Mouse (Mus musculus): ENCODE results near the gene Nags. TPM values are rescaled to one million over a fixed set of nuclear protein-coding genes. Genes with fewer than 3 reads are reported as not detected.

Nags gene
- polyA plus RNA-seq, 2 experiments = 7.5 to 10.1 TPM

GRCm38 (mm10) chr11:102117386-102117785, 27.9 kb upstream of the Nags start:
- H3K4me2 ChIP-seq (ENCODE audit: low read depth) = peak overlapping the region; percentile 34
- H3K9me3 ChIP-seq (ENCODE audit: control insufficient read depth, low read length) = no peaks in the 10 kb centered on the region; the same call in none of the 2 replicates
- no peak overlapping the region for H3K9ac ChIP-seq (replicated peaks)
- peak overlapping the region; percentile 41 for H3K27ac ChIP-seq
- ATAC-seq (ENCODE audit: insufficient read depth) (peak; percentile 74), DNase-seq (ENCODE audit: low read depth in 3 of 3, low spot score in 3 of 3) (peak in 1 of 3 experiments; percentile 67)
- H3K4me1 ChIP-seq (replicated peaks; ENCODE audit: control insufficient read depth in 2 of 2, insufficient read depth in 2 of 2, low read length in 1 of 2) = peaks cover 14 to 24% of the 10 kb centered on the region in 2 experiments
- WGBS (ENCODE audit: insufficient replicate concordance) = 44% methylated on average over 6 of the region's 6 CpGs
- no peaks in the 10 kb centered on the region for H3K36me3 ChIP-seq (replicated peaks; ENCODE audit: control insufficient read depth, insufficient read depth, low read depth)
- H3K27me3 ChIP-seq (ENCODE audit: control insufficient read depth, insufficient read depth, low read length) = peaks cover 5% of the 10 kb centered on the region
- no peak for TF ChIP-seq EP300 (IDR thresholded peaks at IDR 0.05; ENCODE audit: low read depth)
- TF ChIP-seq CTCF (IDR thresholded peaks at IDR 0.05; ENCODE audit: low read depth) = no peak
- no peak overlapping the region for H3K4me3 ChIP-seq (ENCODE audit: insufficient read depth in 1 of 2, low read depth in 2 of 2, low read length in 2 of 2)

GRCm38 (mm10) chr11:102134516-102134915, 10.8 kb upstream of the Nags start:
- H3K4me3 ChIP-seq (ENCODE audit: insufficient read depth in 1 of 2, low read depth in 2 of 2, low read length in 2 of 2) = no peak overlapping the region
- ATAC-seq (ENCODE audit: insufficient read depth) (no peak), DNase-seq (ENCODE audit: low read depth in 3 of 3, low spot score in 3 of 3) (no peak)
- H3K9me3 ChIP-seq (ENCODE audit: control insufficient read depth, low read length) = no peaks in the 10 kb centered on the region
- no peak overlapping the region for H3K9ac ChIP-seq (replicated peaks)
- WGBS (ENCODE audit: insufficient replicate concordance) = 21% methylated on average over 4 of the region's 4 CpGs
- H3K4me2 ChIP-seq (ENCODE audit: low read depth) = no peak overlapping the region
- no peak overlapping the region for H3K27ac ChIP-seq
- no peak for TF ChIP-seq CTCF (IDR thresholded peaks at IDR 0.05; ENCODE audit: low read depth)
- no peak for TF ChIP-seq EP300 (IDR thresholded peaks at IDR 0.05; ENCODE audit: low read depth)
- no peaks in the 10 kb centered on the region for H3K36me3 ChIP-seq (replicated peaks; ENCODE audit: control insufficient read depth, insufficient read depth, low read depth)
- H3K27me3 ChIP-seq (ENCODE audit: control insufficient read depth, insufficient read depth, low read length) = no peaks in the 10 kb centered on the region; the same call in 1 of the 2 replicates
- peaks cover 12% of the 10 kb centered on the region in 2 experiments for H3K4me1 ChIP-seq (replicated peaks; ENCODE audit: control insufficient read depth in 2 of 2, insufficient read depth in 2 of 2, low read length in 1 of 2)

- TF ChIP-seq EP300 (IDR thresholded peaks at IDR 0.05; ENCODE audit: low read depth) (no peak), CTCF (IDR thresholded peaks at IDR 0.05; ENCODE audit: low read depth) (no peak; the same call in 1 of the 2 replicates)
- ATAC-seq (ENCODE audit: insufficient read depth) = no peak
- DNase-seq (ENCODE audit: low read depth in 3 of 3, low spot score in 3 of 3) = no peak
- WGBS (ENCODE audit: insufficient replicate concordance) = 23% methylated on average over 13 of the region's 13 CpGs
- Histone ChIP-seq H3K27me3 (ENCODE audit: control insufficient read depth, insufficient read depth, low read length) (no peaks in the 10 kb centered on the region; the same call in 1 of the 2 replicates), H3K4me1 (replicated peaks; ENCODE audit: control insufficient read depth in 2 of 2, insufficient read depth in 2 of 2, low read length in 1 of 2) (no peaks in the 10 kb centered on the region), H3K4me3 (ENCODE audit: insufficient read depth in 1 of 2, low read depth in 2 of 2, low read length in 2 of 2) (no peak overlapping the region), H3K9me3 (ENCODE audit: control insufficient read depth, low read length) (no peaks in the 10 kb centered on the region), H3K4me2 (ENCODE audit: low read depth) (peak overlapping the region; percentile 28), H3K9ac (replicated peaks) (no peak overlapping the region), H3K36me3 (replicated peaks; ENCODE audit: control insufficient read depth, insufficient read depth, low read depth) (no peaks in the 10 kb centered on the region), H3K27ac (no peak overlapping the region)
Observed at GRCm38 (mm10) chr11:102137625-102138446, 7.5 kb upstream of the Nags start.

GRCm38 (mm10) chr11:102138447-102138740, 6.9 kb upstream of the Nags start:
- ATAC-seq (ENCODE audit: insufficient read depth) = no peak
- no peaks in the 10 kb centered on the region for H3K9me3 ChIP-seq (ENCODE audit: control insufficient read depth, low read length)
- no peak for DNase-seq (ENCODE audit: low read depth in 3 of 3, low spot score in 3 of 3)
- no peak overlapping the region for H3K4me3 ChIP-seq (ENCODE audit: insufficient read depth in 1 of 2, low read depth in 2 of 2, low read length in 2 of 2)
- peaks cover under 1% of the 10 kb centered on the region; the same call in 1 of the 2 replicates for H3K27me3 ChIP-seq (ENCODE audit: control insufficient read depth, insufficient read depth, low read length)
- H3K4me2 ChIP-seq (ENCODE audit: low read depth) = peak overlapping the region; percentile 28
- TF ChIP-seq CTCF (IDR thresholded peaks at IDR 0.05; ENCODE audit: low read depth) (peak; percentile 96), EP300 (IDR thresholded peaks at IDR 0.05; ENCODE audit: low read depth) (no peak)
- H3K27ac ChIP-seq = no peak overlapping the region
- no peak overlapping the region for H3K9ac ChIP-seq (replicated peaks)
- H3K4me1 ChIP-seq (replicated peaks; ENCODE audit: control insufficient read depth in 2 of 2, insufficient read depth in 2 of 2, low read length in 1 of 2) = no peaks in the 10 kb centered on the region
- H3K36me3 ChIP-seq (replicated peaks; ENCODE audit: control insufficient read depth, insufficient read depth, low read depth) = no peaks in the 10 kb centered on the region
- WGBS (ENCODE audit: insufficient replicate concordance) = under 1% methylated on average over 18 of the region's 18 CpGs

- H3K27me3 ChIP-seq (ENCODE audit: control insufficient read depth, insufficient read depth, low read length) = peaks cover 12% of the 10 kb centered on the region
- DNase-seq (ENCODE audit: low read depth in 3 of 3, low spot score in 3 of 3) (peak in 1 of 3 experiments; percentile 62), ATAC-seq (ENCODE audit: insufficient read depth) (no peak)
- 2% methylated on average over 5 of the region's 5 CpGs for WGBS (ENCODE audit: insufficient replicate concordance)
- H3K36me3 ChIP-seq (replicated peaks; ENCODE audit: control insufficient read depth, insufficient read depth, low read depth) = no peaks in the 10 kb centered on the region
- no peak overlapping the region for H3K4me3 ChIP-seq (ENCODE audit: insufficient read depth in 1 of 2, low read depth in 2 of 2, low read length in 2 of 2)
- no peak overlapping the region for H3K9ac ChIP-seq (replicated peaks)
- no peak overlapping the region for H3K27ac ChIP-seq
- H3K4me1 ChIP-seq (replicated peaks; ENCODE audit: control insufficient read depth in 2 of 2, insufficient read depth in 2 of 2, low read length in 1 of 2) = no peaks in the 10 kb centered on the region; a peak in 1 of 4 replicates
- H3K4me2 ChIP-seq (ENCODE audit: low read depth) = no peak overlapping the region
- H3K9me3 ChIP-seq (ENCODE audit: control insufficient read depth, low read length) = no peaks in the 10 kb centered on the region
- TF ChIP-seq EP300 (IDR thresholded peaks at IDR 0.05; ENCODE audit: low read depth) (no peak), CTCF (IDR thresholded peaks at IDR 0.05; ENCODE audit: low read depth) (peak; percentile 86)
Observed at GRCm38 (mm10) chr11:102140508-102140907, 4.8 kb upstream of the Nags start.
